Mouse (Mus musculus): ENCODE measurements around the gene Gdf9. TPM values are rescaled to one million over a fixed set of nuclear protein-coding genes. Genes with fewer than 3 reads are reported as not detected.
"Not testable (repeated sequence)": the region's sequence is repeated elsewhere in the genome, so short reads cannot be mapped to it uniquely, and the experiment has no call there.

Gdf9 gene
- 1.7 TPM in 2 replicates for polyA plus RNA-seq (2015; fragmentation: Nextera tagmentation; extraction: Ambion mirVana)

DNA sequence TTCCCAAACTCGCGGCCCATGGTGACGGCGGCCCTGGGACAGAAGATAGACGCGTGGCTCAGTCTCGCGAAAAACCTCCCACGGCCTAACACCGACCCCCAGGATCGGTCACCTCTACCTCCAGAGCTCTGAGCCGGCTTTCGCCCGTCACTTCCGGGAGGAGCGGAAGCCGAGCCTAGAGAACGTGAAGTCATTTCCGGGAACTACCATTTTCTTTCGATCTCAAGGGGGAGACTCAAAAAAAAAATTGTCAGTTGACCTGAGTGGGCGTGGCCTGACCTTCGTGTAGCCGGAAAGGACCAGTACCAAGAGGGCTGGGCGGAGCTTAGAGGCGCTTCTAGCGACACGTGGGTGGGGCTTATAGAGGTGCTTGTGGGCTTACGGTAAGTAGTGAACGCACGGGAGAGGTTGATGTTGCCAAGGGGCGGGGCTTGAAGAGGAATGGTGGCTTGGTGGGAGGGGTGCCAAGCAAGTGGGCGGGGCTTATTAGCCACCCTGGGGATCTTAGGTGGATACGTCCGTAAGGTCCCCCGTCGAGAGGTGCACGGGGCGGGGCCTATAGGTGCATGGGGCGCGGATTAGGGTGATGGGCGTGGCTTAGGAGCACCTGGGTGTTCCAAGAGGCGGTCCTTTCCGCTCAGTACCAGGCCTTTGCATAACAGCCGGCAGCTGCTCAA is at the start of gene Gdf9, which contains the start of gene Uqcrq:
Gene Gdf9, plus strand, starts transcription at position 354 of the 677 bp plus-strand sequence.
Gene Uqcrq, minus strand, starts transcription at position 162 of the 677 bp plus-strand sequence.
- peak; percentile 95 for ATAC-seq (ENCODE audit: borderline replicate concordance, extremely low read depth, low FRiP score, low TSS enrichment)
- peaks cover 14% of the 10 kb centered on the region; the same call in 1 of the 2 replicates for H3K36me3 ChIP-seq
- peaks cover 13% of the 10 kb centered on the region for H3K4me1 ChIP-seq
- no peaks in the 10 kb centered on the region for H3K9me3 ChIP-seq
- H3K27ac ChIP-seq = peak within 1 kb of the TSS; percentile 43
- peak within 1 kb of the TSS; percentile 80 for H3K4me3 ChIP-seq
- peak within 1 kb of the TSS; percentile 81 for H3K9ac ChIP-seq
- H3K4me2 ChIP-seq = peak within 1 kb of the TSS; percentile 83
- under 1% methylated on average over 44 of the region's 44 CpGs for WGBS
- H3K27me3 ChIP-seq = no peaks in the 10 kb centered on the region

DNA sequence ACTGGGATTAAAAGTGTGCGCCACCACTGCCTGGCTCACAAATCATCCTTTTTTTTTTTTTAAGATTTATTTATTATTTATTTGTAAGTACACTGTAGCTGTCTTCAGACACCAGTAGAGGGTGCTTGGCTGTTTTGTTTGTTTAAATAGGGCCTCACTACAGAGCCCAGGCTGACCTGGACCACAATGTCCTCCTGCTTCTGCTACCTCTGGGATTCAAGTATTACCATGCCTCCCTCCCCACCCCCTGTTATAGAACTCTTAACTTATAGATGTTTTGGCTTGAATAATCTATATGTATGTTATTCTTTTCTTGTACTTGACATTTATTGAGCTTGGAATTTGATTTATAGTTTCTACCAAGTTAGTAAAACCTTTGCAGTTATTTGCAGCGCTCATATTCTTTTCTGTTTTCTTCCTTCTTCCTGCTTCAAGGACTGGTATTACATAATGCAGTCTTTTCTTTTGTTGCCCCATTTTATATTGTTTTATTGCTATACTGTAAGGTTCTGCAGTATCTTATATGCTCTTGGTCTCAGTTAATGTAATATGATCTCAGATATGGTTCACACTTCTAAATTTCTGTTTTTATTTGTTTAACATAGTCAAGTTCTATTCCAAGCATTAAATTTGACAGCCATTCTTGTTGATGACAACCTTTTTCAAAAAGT is 46.9 kb upstream of the Gdf9 start:
- H3K9ac ChIP-seq = no peak overlapping the region
- no peak overlapping the region for H3K4me2 ChIP-seq
- WGBS = 91% methylated on average over 2 of the region's 2 CpGs
- no peaks in the 10 kb centered on the region for H3K4me1 ChIP-seq
- H3K27ac ChIP-seq = no peak overlapping the region
- H3K9me3 ChIP-seq = no peaks in the 10 kb centered on the region
- no peak for ATAC-seq (ENCODE audit: borderline replicate concordance, extremely low read depth, low FRiP score, low TSS enrichment)
- H3K36me3 ChIP-seq = peaks cover 28% of the 10 kb centered on the region
- no peaks in the 10 kb centered on the region for H3K27me3 ChIP-seq
- no peak overlapping the region for H3K4me3 ChIP-seq

GRCm38 (mm10) chr11:53393856-53394255 is 37.0 kb upstream of the Gdf9 start:
- H3K9ac ChIP-seq = no peak overlapping the region

GRCm38 (mm10) chr11:53403638-53404037 is 27.2 kb upstream of the Gdf9 start:
- Histone ChIP-seq H3K9ac (no peak overlapping the region), H3K9me3 (no peaks in the 10 kb centered on the region), H3K27ac (no peak overlapping the region), H3K4me1 (no peaks in the 10 kb centered on the region), H3K4me2 (no peak overlapping the region), H3K27me3 (no peaks in the 10 kb centered on the region), H3K4me3 (no peak overlapping the region), H3K36me3 (peaks cover 83% of the 10 kb centered on the region)
- ATAC-seq (ENCODE audit: borderline replicate concordance, extremely low read depth, low FRiP score, low TSS enrichment) = no peak
- 88% methylated on average over 1 of the region's 1 CpGs for WGBS

More at GRCm38 (mm10) chr11:53393856-53394255, 37.0 kb upstream of the Gdf9 start:
- no peak for ATAC-seq (ENCODE audit: borderline replicate concordance, extremely low read depth, low FRiP score, low TSS enrichment)
- Histone ChIP-seq H3K4me3 (no peak overlapping the region), H3K4me1 (no peaks in the 10 kb centered on the region), H3K36me3 (peaks cover 39% of the 10 kb centered on the region), H3K27me3 (no peaks in the 10 kb centered on the region), H3K9me3 (no peaks in the 10 kb centered on the region), H3K27ac (no peak overlapping the region), H3K4me2 (no peak overlapping the region)
- WGBS = 90% methylated on average over 1 of the region's 1 CpGs

DNA sequence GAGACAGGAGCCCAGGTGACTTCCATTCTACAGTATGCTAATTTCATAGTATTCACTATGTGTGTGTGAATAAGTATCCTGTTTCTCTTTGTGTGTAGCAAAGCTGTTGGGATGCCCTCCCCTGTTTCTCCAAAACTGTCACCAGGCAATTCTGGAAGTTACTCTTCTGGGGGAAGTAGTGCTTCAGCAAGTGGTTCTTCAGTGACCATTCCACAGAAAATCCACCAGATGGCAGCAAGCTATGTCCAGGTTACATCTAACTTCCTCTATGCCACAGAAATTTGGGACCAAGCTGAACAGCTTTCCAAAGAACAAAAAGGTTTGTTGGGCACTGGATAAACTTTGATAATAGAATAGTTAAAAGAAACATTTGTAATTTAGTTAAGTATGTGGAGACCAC is 19.1 kb upstream of the Gdf9 start:
- Histone ChIP-seq H3K4me2 (no peak overlapping the region), H3K27me3 (no peaks in the 10 kb centered on the region), H3K27ac (no peak overlapping the region), H3K9ac (no peak overlapping the region), H3K4me3 (no peak overlapping the region), H3K4me1 (no peaks in the 10 kb centered on the region), H3K36me3 (peaks cover 92% of the 10 kb centered on the region), H3K9me3 (no peaks in the 10 kb centered on the region)
- no peak for ATAC-seq (ENCODE audit: borderline replicate concordance, extremely low read depth, low FRiP score, low TSS enrichment)

- H3K36me3 ChIP-seq = peaks cover 95% of the 10 kb centered on the region
- ATAC-seq (ENCODE audit: borderline replicate concordance, extremely low read depth, low FRiP score, low TSS enrichment) = no peak
- H3K4me1 ChIP-seq = no peaks in the 10 kb centered on the region
- 88% methylated on average over 4 of the region's 4 CpGs for WGBS
- no peak overlapping the region for H3K9ac ChIP-seq
- H3K27me3 ChIP-seq = no peaks in the 10 kb centered on the region
- no peak overlapping the region for H3K4me2 ChIP-seq
- H3K27ac ChIP-seq = no peak overlapping the region
- H3K4me3 ChIP-seq = no peak overlapping the region
- no peaks in the 10 kb centered on the region for H3K9me3 ChIP-seq
These were observed 17.0 kb upstream of the Gdf9 start for GRCm38 (mm10) chr11:53413871-53414270.

DNA sequence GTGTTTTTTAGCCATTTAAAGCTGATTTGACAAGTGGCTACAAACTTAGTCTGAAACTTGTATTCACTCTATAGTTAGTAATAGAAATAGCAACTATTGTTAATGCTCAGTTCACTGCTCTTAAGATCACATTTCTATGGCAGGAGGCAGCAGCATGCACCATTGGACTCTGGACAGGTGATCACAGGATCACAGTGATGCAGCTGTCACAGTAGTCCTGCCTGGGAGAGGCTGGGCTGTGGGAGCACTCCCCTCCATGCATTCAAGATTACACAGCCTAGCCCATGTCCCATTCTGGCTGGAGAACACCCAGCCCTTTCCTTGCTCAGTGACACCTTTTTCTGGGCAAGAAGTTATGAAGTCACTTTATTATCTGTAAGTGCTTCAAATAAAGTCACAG is 12.8 kb upstream of the Gdf9 start:
- Histone ChIP-seq H3K27me3 (no peaks in the 10 kb centered on the region), H3K27ac (no peak overlapping the region), H3K4me3 (no peak overlapping the region), H3K4me2 (no peak overlapping the region), H3K36me3 (peaks cover 68% of the 10 kb centered on the region), H3K4me1 (no peaks in the 10 kb centered on the region), H3K9ac (no peak overlapping the region), H3K9me3 (no peaks in the 10 kb centered on the region)
- no peak for ATAC-seq (ENCODE audit: borderline replicate concordance, extremely low read depth, low FRiP score, low TSS enrichment)

DNA sequence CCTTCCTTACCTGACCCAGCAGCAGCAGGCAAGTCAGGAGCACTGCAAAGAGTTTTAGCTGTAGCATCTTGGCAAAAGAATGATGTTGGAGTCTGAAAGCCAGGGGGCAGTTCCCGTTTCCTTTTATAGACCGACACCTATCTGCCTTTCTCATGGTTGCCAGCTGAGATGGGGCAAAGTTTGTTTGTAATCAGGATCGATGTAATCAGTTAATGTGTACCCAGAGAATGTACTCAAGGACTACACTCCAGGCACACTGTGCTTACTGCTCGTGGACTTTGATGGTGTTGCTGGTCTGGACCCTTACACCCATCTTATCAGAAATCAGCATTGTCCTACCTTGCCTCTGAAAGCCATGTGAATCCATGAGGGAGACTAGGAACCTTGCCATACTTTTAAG is 7.8 kb upstream of the Gdf9 start, which contains the start of gene Leap2:
Gene Leap2, minus strand, starts transcription at position 135 of the 400 bp plus-strand sequence.
- Histone ChIP-seq H3K36me3 (peaks cover 25% of the 10 kb centered on the region), H3K4me2 (no peak within 1 kb of the TSS), H3K27me3 (no peaks in the 10 kb centered on the region), H3K4me1 (no peaks in the 10 kb centered on the region), H3K27ac (no peak within 1 kb of the TSS), H3K9me3 (no peaks in the 10 kb centered on the region), H3K4me3 (no peak within 1 kb of the TSS), H3K9ac (no peak within 1 kb of the TSS)
- WGBS = 75% methylated on average over 4 of the region's 4 CpGs
- no peak for ATAC-seq (ENCODE audit: borderline replicate concordance, extremely low read depth, low FRiP score, low TSS enrichment)

GRCm38 (mm10) chr11:53424826-53425225 is 6.0 kb upstream of the Gdf9 start:
- H3K27me3 ChIP-seq = no peaks in the 10 kb centered on the region
- peaks cover 7% of the 10 kb centered on the region for H3K4me1 ChIP-seq
- ATAC-seq (ENCODE audit: borderline replicate concordance, extremely low read depth, low FRiP score, low TSS enrichment) = no peak
- H3K9me3 ChIP-seq = no peaks in the 10 kb centered on the region
- H3K9ac ChIP-seq = no peak overlapping the region
- no peak overlapping the region for H3K4me2 ChIP-seq
- 52% methylated on average over 2 of the region's 2 CpGs for WGBS
- no peak overlapping the region for H3K4me3 ChIP-seq
- no peak overlapping the region for H3K27ac ChIP-seq
- H3K36me3 ChIP-seq = peaks cover 19% of the 10 kb centered on the region; the same call in 1 of the 2 replicates

DNA sequence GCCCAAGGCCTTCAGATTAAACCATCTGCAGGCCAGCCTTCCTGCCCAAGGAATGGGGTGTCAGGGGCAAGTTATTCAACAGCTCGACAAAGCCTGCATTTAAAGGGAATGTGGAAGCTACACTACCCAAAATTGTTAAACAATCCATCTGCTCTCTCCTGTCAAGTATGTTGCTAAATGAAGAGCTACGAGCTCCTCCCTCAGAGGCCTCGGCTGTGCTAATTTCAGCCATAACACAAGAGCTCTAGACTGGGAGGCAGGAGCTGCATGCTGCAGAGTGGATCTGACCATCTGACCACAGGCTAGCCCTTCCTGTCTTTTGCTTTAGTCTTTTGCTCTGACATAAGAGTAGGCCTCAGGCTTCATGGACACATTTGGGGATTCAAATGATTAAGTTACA is 5.6 kb upstream of the Gdf9 start:
- H3K36me3 ChIP-seq = peaks cover 15% of the 10 kb centered on the region; the same call in 1 of the 2 replicates
- H3K9ac ChIP-seq = no peak overlapping the region
- no peak overlapping the region for H3K4me3 ChIP-seq
- no peaks in the 10 kb centered on the region for H3K9me3 ChIP-seq
- peaks cover 10% of the 10 kb centered on the region for H3K4me1 ChIP-seq
- no peaks in the 10 kb centered on the region for H3K27me3 ChIP-seq
- H3K4me2 ChIP-seq = no peak overlapping the region
- H3K27ac ChIP-seq = no peak overlapping the region
- ATAC-seq (ENCODE audit: borderline replicate concordance, extremely low read depth, low FRiP score, low TSS enrichment) = no peak
- 36% methylated on average over 3 of the region's 3 CpGs for WGBS

DNA sequence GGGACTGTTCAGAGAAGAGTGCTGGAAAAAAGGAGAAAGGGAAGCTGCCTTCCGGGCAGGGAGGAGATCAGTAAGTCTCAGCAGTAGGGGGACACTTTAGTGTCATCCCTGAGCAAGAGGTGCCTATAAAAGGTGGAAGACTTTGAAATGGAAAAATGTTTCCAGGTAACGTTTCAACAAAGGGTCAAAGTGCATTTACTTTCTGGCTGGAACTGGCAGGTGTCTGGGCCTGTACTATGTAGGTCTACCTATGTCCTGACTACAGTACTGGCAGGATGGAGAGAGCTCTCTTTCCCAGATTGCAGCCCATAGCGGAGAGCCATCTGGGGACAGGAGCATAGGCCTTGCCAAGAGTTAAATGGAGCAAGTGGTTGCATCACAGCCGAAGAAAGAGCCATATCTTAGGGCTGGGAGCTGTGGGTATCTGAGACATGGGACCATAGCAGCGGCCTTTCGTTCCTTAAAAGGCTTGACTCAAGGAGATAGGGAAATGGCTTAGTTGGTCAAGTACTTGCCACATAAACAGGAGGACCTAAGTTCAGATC is 5.0 kb upstream of the Gdf9 start:
- H3K27me3 ChIP-seq = no peaks in the 10 kb centered on the region
- ATAC-seq (ENCODE audit: borderline replicate concordance, extremely low read depth, low FRiP score, low TSS enrichment) = no peak
- H3K4me1 ChIP-seq = peaks cover 10% of the 10 kb centered on the region
- no peak overlapping the region for H3K4me3 ChIP-seq
- no peak overlapping the region for H3K27ac ChIP-seq
- H3K4me2 ChIP-seq = no peak overlapping the region
- no peaks in the 10 kb centered on the region for H3K9me3 ChIP-seq
- peaks cover 14% of the 10 kb centered on the region; the same call in 1 of the 2 replicates for H3K36me3 ChIP-seq
- no peak overlapping the region for H3K9ac ChIP-seq
- WGBS = 75% methylated on average over 6 of the region's 6 CpGs

DNA sequence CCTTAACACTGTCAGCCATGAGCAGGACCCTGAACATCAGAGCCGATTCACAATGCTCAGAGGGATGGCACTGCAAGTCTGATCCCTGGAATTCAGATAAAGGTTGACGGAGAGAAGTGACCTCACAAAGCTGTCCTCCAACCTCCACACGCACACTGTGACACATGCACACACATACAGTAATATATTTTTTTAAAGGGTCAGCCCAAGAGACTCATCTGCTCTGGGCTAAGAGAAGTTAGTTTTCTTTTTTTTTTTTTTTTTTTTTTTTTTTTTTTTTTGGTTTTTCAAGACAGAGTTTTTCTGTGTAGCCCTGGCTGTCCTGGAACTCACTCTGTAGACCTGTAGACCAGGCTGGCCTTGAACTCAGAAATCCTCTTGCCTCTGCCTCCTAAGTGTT is 3.9 kb upstream of the Gdf9 start:
- not testable (repeated sequence) for H3K27ac ChIP-seq; H3K27me3 ChIP-seq; ATAC-seq (ENCODE audit: borderline replicate concordance, extremely low read depth, low FRiP score, low TSS enrichment); H3K9ac ChIP-seq; H3K4me2 ChIP-seq; H3K9me3 ChIP-seq; H3K4me3 ChIP-seq
- Histone ChIP-seq H3K4me1 (peaks cover 13% of the 10 kb centered on the region), H3K36me3 (peaks cover 14% of the 10 kb centered on the region; the same call in 1 of the 2 replicates)
- 72% methylated on average over 3 of the region's 3 CpGs for WGBS
